Mouse (Mus musculus): ENCODE data around the gene Timm8a1. TPM values are rescaled to one million over a fixed set of nuclear protein-coding genes. Genes with fewer than 3 reads are reported as not detected.

The Timm8a1 gene
- total RNA-seq (2012; rRNA removed) (48.2 and 74.8 TPM in 2 replicates), total RNA-seq (2014; rRNA removed) (216 and 251 TPM in 2 replicates), polyA plus RNA-seq (2012; ENCODE audit: insufficient read length, low read depth) (145 and 152 TPM in 2 replicates)

DNA sequence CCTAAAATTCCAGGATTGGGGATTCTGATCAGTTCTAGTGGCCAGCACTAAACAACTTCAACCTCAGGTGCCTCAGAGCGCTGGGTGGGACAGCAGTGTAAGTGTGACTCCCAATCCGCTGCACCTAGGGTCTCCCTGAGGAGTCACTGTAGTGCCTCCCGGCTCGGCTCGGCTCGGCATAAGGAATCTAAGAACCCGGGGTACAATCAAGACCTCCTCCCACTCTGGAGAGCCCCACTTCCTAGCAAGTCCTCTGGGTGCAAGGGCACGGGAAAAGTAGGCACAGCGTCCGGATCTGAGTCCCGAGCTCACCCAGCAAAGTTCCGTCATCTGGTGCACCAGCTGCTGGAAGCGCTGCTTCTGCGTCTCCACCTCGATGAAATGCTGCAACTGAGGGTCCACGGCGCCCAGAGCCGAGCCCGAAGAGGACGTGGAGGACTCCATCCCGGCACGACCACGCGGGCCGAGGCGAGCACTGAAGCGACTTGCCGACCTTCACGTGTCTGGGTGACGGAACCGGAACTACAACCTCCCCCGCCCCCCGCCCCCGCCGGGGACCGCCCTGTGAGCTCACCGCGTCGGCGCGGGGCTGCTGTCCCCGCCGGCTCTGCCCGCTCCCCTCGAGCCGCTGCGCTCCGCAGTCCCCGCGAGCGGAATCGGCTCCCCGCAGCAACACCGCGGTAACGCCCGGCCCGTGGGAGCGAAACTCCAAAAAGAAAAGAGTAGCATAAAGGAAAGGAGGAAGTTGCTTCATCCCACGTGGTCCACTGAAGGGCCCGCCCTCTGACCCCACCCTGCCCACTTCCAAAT, at the start of gene Timm8a1:
Timm8a1 (minus strand) TSS at position 721 of the 810 bp plus-strand sequence.
- H3K9ac ChIP-seq (ENCODE audit: insufficient read depth, low read depth) = peak within 1 kb of the TSS; percentile 91
- TF ChIP-seq ETS1 (conservative IDR thresholded peaks at IDR 0.05; ENCODE audit: low read depth, low read length) = no peak
- TF ChIP-seq ZNF384 (IDR thresholded peaks at IDR 0.05; ENCODE audit: low read depth, low read length) = no peak
- TF ChIP-seq USF2 (conservative IDR thresholded peaks at IDR 0.05; ENCODE audit: low read depth, low read length) = 0 out of 2 replicates have a peak, but pooled peaks have one; percentile 23
- 0 out of 2 replicates have a peak, but pooled peaks have one; percentile 19 for TF ChIP-seq E2F4 (IDR thresholded peaks at IDR 0.05; ENCODE audit: insufficient replicate concordance, low read depth, low read length)
- no peak for TF ChIP-seq MAX (IDR thresholded peaks at IDR 0.05; ENCODE audit: low read length)
- peak; percentile 50 for TF ChIP-seq BHLHE40 (IDR thresholded peaks at IDR 0.05; ENCODE audit: low read depth, low read length)
- no peak for TF ChIP-seq NELFE (IDR thresholded peaks at IDR 0.05; ENCODE audit: low read depth, low read length)
- peak; percentile 63; the same call in 1 of the 2 replicates for TF ChIP-seq POLR2AphosphoS2 (IDR thresholded peaks at IDR 0.05; ENCODE audit: low read depth, low read length)
- TF ChIP-seq POLR2A (IDR thresholded peaks at IDR 0.05; ENCODE audit: low read depth, low read length) = peak; percentile 70
- no peak for TF ChIP-seq TCF12 (IDR thresholded peaks at IDR 0.05; ENCODE audit: low read depth, low read length)
- TF ChIP-seq NRF1 (IDR thresholded peaks at IDR 0.05; ENCODE audit: low read depth, low read length) = peak; percentile 58
- TF ChIP-seq KAT2A (IDR thresholded peaks at IDR 0.05; ENCODE audit: insufficient replicate concordance, low read length) = no peak
- TF ChIP-seq MXI1 (IDR thresholded peaks at IDR 0.05; ENCODE audit: low read depth, low read length) = peak; percentile 78; the same call in 1 of the 2 replicates
- TF ChIP-seq MEF2A (IDR thresholded peaks at IDR 0.05; ENCODE audit: borderline replicate concordance, low read depth, low read length) = no peak
- TF ChIP-seq SIN3A (IDR thresholded peaks at IDR 0.05; ENCODE audit: low read length) = peak; percentile 47; the same call in 1 of the 2 replicates
- TF ChIP-seq RCOR1 (conservative IDR thresholded peaks at IDR 0.05; ENCODE audit: low read depth, low read length) = no peak
- TF ChIP-seq ELF1 (IDR thresholded peaks at IDR 0.05; ENCODE audit: low read depth, low read length) = 0 out of 2 replicates have a peak, but pooled peaks have one; percentile 26
- no peak for TF ChIP-seq TBP (conservative IDR thresholded peaks at IDR 0.05; ENCODE audit: low read depth, low read length)
- TF ChIP-seq IRF4 (IDR thresholded peaks at IDR 0.05; ENCODE audit: low read depth, low read length) = no peak
- TF ChIP-seq PAX5 (IDR thresholded peaks at IDR 0.05; ENCODE audit: low read length) = no peak
- no peak for TF ChIP-seq ZC3H11A (IDR thresholded peaks at IDR 0.05; ENCODE audit: low read depth, low read length)
- peak; percentile 82 for TF ChIP-seq MYC (IDR thresholded peaks at IDR 0.05; ENCODE audit: low read depth, low read length)
- TF ChIP-seq USF1 (IDR thresholded peaks at IDR 0.05; ENCODE audit: low read depth, low read length) = peak; percentile 57
- TF ChIP-seq EP300 (IDR thresholded peaks at IDR 0.05; ENCODE audit: low read length) = no peak
- TF ChIP-seq ZMIZ1 (IDR thresholded peaks at IDR 0.05; ENCODE audit: low read depth, low read length) = peak; percentile 7; the same call in 1 of the 2 replicates
- no peak for TF ChIP-seq JUND (conservative IDR thresholded peaks at IDR 0.05; ENCODE audit: low read depth, low read length)
- no peak for TF ChIP-seq CHD1 (IDR thresholded peaks at IDR 0.05; ENCODE audit: low read depth, low read length)
- in situ Hi-C loops (cut with MboI; ENCODE audit: low pct_ligation_motif_present, low pct_unique_long_range_greater_than_20kb, low sequenced_read_pairs) = no loop called here

More for the DNA sequence above, at the start of gene Timm8a1:
- H3K79me2 ChIP-seq (replicated peaks; ENCODE audit: control insufficient read depth, extremely low read depth, insufficient read depth, poor library complexity, severe bottlenecking) = peaks cover 27% of the 10 kb centered on the region
- H3K4me1 ChIP-seq (ENCODE audit: control insufficient read depth in 1 of 2, insufficient read depth in 2 of 2) = peaks cover 3 to 4% of the 10 kb centered on the region in 2 experiments; a peak in 2 of 4 replicates
- H3K27me3 ChIP-seq (replicated peaks) = no peaks in the 10 kb centered on the region
- peak; percentile 64 for DNase-seq (ENCODE audit: extremely low read depth)
- H3K36me3 ChIP-seq (replicated peaks in 1 of 2; ENCODE audit: control insufficient read depth in 1 of 2, insufficient read depth in 1 of 2, low read length in 1 of 2) = peaks cover 10 to 36% of the 10 kb centered on the region in 2 experiments
- H3K4me3 ChIP-seq (replicated peaks in 1 of 3; ENCODE audit: low read depth in 2 of 3, low read length in 2 of 3, poor library complexity in 1 of 3) = peak within 1 kb of the TSS; percentile 66 to 84 (median 78)
- dilution Hi-C loops (cut with MboI; ENCODE audit: extremely low pct_ligation_motif_present, extremely low pct_unique_long_range_greater_than_20kb, low sequenced_read_pairs) = no loop called here
- H3K4me2 ChIP-seq (ENCODE audit: insufficient read depth, low read depth, poor library complexity, severe bottlenecking) = peak within 1 kb of the TSS; percentile 61
- H3K27ac ChIP-seq (ENCODE audit: insufficient read depth, low read depth) = peak within 1 kb of the TSS; percentile 91
- H3K9me3 ChIP-seq (replicated peaks; ENCODE audit: low read length) = no peaks in the 10 kb centered on the region
